Mouse (Mus musculus) cerebellum, adult 11 months (tissue): ENCODE data around the gene Tor2a.

ENCODE experiments used
- DNase-seq: peaks from one replicate; pipeline ENCODE4 v3.0.0; 2022

Gene Tor2a

GRCm38 (mm10) chr2:32767241-32767640 lies 10.2 kb downstream of the Tor2a start:
- no peak for DNase-seq

- peak; percentile 49 for DNase-seq
These were observed 11.7 kb downstream of the Tor2a start for GRCm38 (mm10) chr2:32768661-32769285.

- DNase-seq: no peak
These were observed 12.5 kb downstream of the Tor2a start for GRCm38 (mm10) chr2:32769327-32770085.

- no peak for DNase-seq
These were observed 14.9 kb downstream of the Tor2a start for GRCm38 (mm10) chr2:32771886-32772285.

GRCm38 (mm10) chr2:32772626-32773279 lies 15.7 kb downstream of the Tor2a start:
- no peak for DNase-seq

GRCm38 (mm10) chr2:32775359-32776074 lies 18.5 kb downstream of the Tor2a start, which contains the start of the genes Ttc16 and Ptrh1:
Gene Ttc16 (minus strand): TSS chr2:32775633.
Gene Ptrh1 (plus strand): TSS chr2:32775786.
- DNase-seq: peak; percentile 96

- no peak for DNase-seq
These were observed 19.2 kb downstream of the Tor2a start for GRCm38 (mm10) chr2:32776192-32776591.

- no peak for DNase-seq
These were observed 21.0 kb downstream of the Tor2a start for GRCm38 (mm10) chr2:32778081-32778480.

GRCm38 (mm10) chr2:32779131-32779530 lies 22.1 kb downstream of the Tor2a start:
- peak; percentile 68 for DNase-seq

- no peak for DNase-seq
These were observed 22.7 kb downstream of the Tor2a start for GRCm38 (mm10) chr2:32779714-32780113.

GRCm38 (mm10) chr2:32781710-32782109 lies 24.7 kb downstream of the Tor2a start:
- DNase-seq: no peak

GRCm38 (mm10) chr2:32784048-32784681 lies 27.1 kb downstream of the Tor2a start, which contains the start of gene Cfap157:
Gene Cfap157 (minus strand): TSS chr2:32784428.
- DNase-seq: no peak

GRCm38 (mm10) chr2:32787176-32787575 lies 30.1 kb downstream of the Tor2a start:
- no peak for DNase-seq

GRCm38 (mm10) chr2:32788581-32788980 lies 31.5 kb downstream of the Tor2a start:
- DNase-seq: no peak

GRCm38 (mm10) chr2:32791297-32791696 lies 34.3 kb downstream of the Tor2a start:
- no peak for DNase-seq

- no peak for DNase-seq
These were observed 38.8 kb downstream of the Tor2a start for GRCm38 (mm10) chr2:32795748-32796418.

GRCm38 (mm10) chr2:32798251-32798962 lies 41.4 kb downstream of the Tor2a start:
- no peak for DNase-seq

GRCm38 (mm10) chr2:32808816-32809566 lies 52.0 kb downstream of the Tor2a start:
- DNase-seq: no peak
